Mouse (Mus musculus) T-cell, adult 2 months (primary cell): Measurements from ENCODE around the gene Ints4.
"Not testable (repeated sequence)": the region's sequence is repeated elsewhere in the genome, so short reads cannot be mapped to it uniquely, and the experiment has no call there.

Experiments used
- DNase-seq: peaks from one replicate; pipeline ENCODE4 v3.0.0; 2022; ENCODE audit warnings: low spot score

Ints4 gene

DNA sequence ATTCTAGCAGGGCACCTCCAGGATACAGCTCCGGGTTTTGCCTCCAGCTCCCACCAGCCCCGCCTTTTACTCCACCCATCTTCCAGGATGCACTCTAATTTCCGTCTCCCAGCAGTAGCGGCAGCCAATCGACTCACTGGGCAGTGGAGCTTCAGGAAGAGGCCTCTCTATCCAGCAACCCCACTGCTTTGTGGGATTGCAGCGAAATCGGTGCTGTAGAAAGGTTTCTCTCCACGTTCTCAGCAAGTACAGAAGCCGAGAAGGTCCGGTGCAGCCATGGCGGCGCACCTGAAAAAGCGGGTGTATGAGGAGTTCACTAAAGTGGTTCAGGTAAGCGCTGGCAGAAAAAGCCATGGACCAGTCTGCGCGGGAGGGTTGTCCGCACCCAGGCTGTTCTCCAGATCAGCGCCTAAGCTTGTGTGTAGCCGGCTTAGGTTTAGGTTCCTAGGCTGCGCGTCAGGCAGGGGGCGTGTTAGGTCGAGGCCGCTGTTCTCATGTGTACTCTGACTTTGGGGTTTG, at the start of gene Ints4:
Gene Ints4, plus strand, starts transcription at position 136 of the 519 bp plus-strand sequence.
- peak; percentile 89 for DNase-seq

DNA sequence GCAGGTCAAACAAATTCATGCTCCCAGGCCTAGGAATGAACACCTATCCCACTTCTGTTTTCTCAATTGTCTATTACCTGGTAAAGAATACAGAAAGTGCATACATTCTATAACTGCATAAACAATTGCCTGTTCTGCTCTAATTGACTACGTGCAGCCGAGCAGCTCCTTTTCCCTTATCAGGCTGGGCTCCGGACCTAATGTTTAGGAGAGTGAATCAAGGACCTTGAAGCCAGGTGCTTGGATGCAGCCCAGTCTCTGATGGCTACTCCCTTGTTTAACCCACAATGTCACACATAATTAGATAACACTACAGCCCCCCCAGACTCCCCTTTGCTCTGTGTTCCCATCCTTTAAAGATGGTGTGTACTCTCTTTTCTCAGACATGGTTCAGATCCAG, 47.2 kb upstream of the Ints4 start:
- not testable (repeated sequence) for DNase-seq

DNA sequence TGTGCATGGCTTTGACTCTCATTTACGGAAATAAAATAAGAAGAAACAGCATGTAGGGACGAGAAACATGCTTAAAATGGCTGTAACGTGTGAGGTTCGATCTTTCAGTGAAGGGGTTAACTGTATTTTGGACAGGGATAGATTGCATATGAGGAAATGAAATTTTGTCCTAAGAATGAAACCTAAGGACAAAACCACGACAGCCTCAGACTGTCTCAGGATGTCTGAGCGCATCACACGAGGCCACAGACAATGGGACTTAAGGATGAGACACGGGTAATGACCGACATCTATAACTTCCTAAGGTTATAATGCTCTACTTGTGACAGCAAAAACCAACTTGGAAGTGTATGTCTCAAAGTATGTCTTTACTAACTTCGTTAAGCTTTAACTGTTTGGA, 46.2 kb upstream of the Ints4 start:
- no peak for DNase-seq

DNA sequence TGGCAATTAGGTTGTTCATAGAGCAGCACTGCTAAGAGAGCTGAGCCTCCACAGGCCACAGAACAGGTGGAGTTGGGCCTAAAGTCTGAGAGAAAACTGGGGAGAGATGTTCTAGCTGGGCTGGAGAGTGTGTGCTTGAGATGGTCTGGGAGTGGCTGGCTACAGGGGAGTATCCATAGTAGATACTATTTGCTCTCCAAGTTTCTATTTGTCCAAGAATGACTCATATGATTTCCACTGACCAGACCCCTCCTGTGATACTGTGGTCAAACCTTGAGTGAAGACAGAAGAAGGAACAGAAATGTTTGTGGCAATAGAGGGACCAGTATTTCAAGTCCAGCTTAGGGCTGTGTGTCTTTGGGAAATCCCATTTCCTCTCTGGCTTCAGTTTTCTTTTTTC, 41.8 kb upstream of the Ints4 start:
- DNase-seq: no peak

DNA sequence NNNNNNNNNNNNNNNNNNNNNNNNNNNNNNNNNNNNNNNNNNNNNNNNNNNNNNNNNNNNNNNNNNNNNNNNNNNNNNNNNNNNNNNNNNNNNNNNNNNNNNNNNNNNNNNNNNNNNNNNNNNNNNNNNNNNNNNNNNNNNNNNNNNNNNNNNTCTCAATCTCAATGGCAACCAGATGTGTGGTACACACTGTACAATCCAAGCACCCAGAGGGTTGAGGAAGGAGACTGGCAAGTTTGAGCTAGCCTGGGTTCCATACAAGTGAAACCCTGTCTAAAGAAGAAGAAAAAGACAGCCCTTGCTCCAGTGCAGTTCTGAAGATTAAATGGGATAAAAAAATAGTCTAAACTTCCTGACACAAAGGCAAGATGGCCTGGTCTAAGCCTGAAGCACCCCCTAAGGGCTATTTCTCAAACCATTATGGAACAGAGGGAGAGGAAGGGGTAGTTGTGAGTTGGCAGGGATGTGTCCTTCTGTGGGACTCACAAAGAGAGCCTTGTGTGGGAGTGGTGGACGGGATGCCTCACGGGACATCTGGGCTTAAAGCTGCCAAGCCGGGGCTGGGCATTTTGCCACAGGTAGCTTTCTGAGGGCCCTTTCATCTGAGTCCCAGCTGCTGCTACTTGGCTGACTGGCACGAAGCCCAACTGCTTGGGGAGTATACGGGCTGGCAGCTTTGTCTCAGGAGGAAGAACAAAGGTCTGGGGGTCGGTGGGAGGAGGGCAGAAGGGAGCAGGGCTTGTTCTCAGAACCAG, 34.4 kb upstream of the Ints4 start:
- DNase-seq: no peak

DNA sequence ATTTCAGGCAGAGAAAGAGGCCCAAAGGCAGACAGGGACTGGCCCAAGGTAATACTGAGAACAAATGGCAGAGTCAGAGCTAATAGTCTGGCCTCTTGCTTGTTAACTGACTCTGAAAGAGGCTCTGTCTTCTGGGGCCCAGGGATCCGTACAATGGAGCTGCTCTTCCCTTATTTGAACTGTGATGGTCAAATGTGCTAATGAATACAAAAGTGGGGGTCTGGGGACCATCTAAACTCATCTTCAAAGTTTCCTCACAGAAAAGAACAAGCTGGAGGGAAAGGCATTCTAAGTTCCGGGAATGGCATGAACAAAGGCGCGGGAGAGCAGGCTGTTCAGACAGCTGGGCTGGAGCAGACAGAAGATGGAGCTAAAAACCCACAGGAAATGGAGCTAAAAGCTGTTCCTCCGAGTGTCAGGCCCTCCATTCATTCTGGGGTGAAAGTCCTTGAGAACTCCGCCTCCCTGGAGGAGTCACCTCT, 33.7 kb upstream of the Ints4 start:
- no peak for DNase-seq

DNA sequence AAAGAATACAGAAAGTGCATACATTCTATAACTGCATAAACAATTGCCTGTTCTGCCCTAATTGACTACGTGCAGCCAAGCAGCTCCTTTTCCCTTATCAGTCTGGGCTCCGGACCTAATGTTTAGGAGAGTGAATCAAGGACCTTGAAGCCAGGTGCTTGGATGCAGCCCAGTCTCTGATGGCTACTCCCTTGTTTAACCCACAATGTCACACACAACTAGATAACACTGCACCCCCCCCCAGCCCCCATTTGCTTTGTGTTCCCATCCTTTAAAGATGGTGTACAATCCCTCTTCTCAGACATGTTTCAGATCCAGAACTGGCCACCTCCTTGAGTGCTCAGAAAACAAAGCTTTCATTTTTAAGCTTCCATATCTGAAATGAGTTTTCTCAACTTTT, 29.7 kb upstream of the Ints4 start, which contains the start of gene Kctd14:
Gene Kctd14, plus strand, starts transcription at position 301 of the 400 bp plus-strand sequence.
- not testable (repeated sequence) for DNase-seq

DNA sequence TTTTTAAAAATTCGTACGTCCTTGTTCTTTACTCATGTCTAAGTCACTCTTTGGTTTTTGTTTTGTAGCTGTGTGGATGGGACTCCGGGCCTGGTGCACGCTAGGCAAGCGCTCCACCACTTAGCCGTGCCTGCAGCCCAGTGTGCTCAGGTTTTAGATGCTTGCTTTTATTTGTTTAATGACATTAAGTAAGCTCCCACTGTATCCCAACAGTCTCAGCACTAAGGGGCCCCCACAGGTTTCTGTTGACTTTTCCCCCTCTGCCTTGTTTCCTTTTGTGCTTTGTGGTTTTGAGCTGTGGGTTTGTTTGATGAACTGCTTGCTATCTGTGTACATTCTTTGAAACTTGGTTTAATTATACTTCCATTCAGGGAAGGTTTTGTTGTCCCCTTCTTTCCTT, 28.6 kb upstream of the Ints4 start:
- DNase-seq: no peak

DNA sequence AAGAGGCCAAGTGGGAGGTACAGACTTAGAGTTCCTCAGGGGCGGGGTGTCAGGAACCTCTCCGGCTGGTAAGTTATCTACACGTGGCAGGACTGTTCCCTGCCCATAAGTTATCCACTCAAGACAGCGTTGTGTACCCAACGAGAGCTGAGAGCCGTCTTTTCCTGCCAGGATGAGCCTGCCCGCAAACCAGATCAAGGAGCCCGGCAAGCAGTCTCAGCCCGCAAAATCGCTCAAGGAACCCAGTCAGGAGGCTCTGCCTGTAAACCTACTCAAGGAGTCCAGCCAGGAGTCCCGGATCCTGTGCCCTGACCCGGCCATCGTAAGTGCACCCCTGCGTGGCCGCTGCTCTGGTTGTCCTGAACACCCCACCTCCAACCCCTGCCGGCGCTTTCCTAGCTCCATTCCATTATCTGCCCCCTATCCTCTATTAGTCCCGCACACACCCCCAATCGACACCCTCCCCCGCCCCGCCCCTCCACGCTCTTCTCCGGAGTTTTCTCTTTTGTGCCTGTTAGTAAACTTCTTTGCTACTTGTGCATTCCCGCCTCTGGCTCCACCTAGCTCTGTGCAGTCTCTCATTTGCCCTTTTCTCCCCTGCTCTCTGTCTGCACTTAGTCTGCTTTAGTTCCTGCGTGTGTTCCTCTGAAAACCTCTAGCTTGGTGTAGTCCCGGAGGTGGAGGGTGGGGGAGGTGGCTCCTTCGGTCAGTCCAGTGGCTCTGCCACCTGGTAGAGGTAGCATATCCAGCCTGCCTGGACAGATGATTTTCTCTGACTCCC, 27.4 kb upstream of the Ints4 start:
- peak; percentile 11 for DNase-seq

DNA sequence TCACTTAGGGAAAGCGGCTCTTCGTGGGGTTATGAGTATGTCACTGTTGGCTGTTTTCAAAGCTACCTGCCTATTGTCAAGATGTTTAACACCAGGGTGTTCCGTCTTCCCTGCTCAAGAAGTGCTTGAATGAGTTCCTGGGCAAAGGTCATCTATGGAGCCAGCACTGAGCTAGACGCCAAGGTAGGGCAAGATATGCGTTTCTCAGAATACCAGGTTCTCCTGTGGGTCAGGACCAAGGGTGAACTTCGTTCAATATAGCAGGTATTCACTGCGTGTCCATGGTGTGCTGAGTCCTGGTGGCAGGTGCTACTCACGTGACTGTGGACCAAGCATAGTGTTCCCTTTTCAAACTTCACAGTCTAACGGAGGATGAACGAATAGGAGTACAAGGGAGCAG, 26.0 kb upstream of the Ints4 start:
- DNase-seq: no peak

DNA sequence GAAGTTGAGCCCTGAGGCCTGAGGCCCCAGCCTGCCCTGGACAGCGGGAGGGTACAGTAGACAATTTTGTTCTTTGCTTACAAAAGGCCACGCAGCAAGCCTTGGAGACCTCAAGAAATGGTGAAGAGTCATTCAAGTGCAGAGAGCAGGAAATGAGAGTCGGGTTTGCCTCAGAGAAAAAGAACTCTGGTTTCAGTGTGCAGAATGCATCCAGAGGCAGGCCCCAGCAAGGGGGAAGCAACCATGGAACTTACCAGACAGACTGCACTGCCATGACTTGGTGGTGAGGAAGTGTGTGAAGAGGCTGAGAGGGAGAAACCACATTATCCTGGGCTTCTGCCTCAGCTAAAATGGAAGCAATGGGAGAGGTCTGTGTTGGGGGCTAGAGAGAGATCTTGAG, 25.2 kb upstream of the Ints4 start:
- DNase-seq: no peak

DNA sequence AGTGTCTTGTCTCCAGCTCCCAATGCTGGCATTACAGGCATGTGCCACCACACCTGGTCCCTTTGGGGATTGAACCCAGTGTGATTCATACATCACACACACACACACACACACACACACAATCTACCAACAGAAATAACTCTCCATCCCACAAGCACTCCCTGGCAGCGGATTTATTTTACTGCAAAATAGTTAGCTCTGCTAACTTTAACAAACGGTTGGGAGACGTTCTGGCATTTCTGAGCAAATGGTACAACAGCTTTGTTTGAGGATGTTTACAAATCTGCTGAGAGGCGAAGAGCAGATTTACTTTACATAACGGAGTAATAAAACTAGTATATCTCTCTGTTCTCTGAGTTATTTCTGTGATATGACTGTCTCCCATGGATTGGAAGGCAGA, 7.8 kb upstream of the Ints4 start:
- DNase-seq: no peak

DNA sequence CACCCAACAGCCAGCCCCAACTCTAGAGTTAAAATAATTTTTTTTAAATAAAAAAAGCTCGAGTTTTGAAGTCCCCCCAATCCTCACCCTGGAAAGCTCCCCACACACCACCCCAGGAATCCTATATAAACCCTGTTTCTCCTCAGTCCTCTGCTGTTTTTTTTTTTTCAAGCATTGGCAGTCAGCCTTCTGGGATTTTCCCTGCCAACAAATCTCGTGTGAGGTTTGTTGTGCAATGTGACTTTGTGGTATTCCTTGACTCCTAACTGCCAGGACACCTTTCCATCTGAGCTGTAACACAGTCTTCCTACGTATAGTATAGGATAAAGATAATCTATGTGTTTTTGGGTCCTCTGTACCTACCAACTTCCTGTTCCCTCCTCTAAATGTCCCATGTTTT, 1.4 kb upstream of the Ints4 start:
- no peak for DNase-seq

DNA sequence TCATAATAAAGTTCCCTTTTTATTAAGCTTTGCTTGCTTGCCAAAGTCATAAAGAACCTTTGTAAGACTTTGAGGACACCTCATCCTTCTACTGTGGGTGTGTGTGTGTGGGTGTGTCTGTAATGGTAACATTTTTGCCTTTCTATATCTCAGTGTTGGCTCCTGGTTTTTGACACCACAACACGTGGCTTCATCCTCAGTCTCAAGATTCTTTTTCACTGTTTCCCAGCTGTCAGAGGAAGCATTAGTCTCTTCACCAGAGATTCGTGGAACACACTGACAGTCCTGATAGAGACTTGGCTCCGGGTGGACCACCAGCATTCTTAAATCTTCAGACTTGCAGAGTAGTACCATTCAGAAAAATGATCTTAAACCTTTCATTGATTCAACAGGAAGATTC, 466 bp upstream of the Ints4 start:
- no peak for DNase-seq

DNA sequence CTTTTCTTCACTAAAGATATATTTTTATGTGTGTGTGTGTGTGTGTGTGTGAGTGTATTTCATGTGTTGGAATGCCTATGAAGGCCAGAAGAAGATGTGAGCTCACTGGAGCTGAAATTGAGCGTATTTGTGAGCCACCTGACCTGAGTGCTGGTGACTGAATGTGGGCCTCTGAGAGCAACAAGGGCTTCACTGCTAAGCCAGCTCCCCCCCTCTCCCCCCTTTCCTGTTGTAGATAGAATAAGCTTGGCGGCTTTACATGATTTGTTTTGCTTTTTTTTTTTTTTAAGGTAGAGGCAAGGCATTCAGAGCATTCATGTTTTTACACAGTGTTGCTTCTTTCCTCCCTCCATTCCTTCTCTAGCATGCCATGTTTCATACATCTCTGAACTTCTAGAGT, 2.6 kb downstream of the Ints4 start:
- DNase-seq: no peak

DNA sequence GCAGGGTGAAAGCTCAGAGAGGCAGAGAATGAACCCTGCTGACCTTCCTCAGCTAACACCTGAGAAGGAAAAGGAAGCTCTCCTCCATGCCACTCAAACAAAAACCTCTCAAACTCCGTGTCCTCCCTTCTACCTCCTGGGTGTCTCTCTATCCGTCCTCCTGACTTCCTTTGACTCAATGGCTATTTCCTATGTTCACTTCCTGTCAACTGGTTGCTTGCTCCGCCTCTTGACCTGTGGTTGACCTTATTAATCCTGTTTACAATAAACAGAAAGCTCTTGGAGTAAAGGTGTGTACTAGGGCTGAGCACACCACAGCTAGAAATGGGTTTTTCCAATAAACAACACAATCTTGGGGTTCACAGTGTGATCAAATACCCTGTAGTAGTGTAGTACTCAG, 10.4 kb downstream of the Ints4 start:
- DNase-seq: no peak

DNA sequence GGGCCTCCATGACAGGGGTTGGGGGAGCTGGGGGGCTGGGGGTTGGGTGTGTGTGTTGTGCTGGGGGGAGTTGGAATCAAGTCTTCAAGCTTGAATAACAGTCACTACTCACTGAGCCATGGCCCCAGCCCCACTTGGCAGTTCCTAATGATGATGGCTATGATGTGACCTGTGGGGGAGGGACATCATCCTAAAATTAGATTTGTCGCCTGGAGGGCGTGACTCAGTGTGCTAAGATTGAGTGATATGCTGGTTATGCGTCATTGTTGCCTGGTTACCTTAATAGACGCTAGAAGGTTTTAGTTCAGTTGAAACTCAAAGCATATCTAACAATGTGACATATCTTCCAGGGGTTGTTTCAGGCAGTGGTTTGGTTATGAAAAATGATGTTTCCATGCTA, 11.7 kb downstream of the Ints4 start:
- no peak for DNase-seq

DNA sequence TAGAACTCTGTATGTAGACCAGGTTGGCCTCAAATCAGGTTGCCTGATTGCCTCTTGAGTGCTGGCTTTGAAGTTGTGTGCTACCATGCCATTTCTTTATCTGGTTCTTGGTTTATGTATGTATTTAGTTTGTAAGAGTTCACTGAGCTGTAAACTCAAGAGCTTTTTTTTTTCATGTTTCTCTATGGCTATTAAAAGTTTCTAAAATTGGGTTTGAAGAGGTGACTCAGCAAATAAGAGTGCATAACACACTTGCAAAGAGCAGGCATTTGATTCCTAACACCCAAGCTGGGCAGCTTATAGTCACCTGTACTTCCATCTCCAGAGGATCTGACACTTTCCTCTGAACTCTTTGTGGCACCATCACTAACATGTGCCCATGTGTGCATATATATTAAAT, 14.3 kb downstream of the Ints4 start:
- no peak for DNase-seq

DNA sequence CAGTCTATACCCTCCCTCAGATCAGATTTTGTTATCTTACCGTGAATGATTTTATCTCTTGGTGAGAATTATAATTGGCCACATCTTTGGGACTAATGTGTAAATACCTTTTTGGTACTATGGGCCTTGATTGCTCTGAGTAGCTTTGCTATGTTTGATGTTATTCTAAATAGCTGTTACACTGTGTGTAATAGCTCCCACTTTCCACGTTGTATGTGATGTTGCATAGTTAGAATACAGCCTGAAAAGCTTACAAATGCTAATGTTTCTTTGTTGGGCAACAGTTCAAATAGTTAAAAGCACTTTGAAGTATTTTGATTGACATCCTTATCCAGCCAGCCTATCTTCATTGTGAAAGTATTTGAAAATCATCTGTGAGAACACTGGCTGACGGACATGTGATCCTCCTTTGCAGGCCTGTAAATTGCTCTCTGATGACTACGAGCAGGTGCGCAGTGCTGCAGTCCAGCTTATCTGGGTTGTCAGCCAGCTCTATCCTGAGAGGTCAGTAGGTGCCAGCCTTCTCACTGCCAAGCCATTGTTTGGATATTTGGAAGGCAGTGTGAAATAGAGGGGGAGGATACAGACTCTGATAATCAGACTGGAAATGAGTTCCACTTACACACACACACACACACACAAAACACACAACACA, 19.9 kb downstream of the Ints4 start:
- no peak for DNase-seq

DNA sequence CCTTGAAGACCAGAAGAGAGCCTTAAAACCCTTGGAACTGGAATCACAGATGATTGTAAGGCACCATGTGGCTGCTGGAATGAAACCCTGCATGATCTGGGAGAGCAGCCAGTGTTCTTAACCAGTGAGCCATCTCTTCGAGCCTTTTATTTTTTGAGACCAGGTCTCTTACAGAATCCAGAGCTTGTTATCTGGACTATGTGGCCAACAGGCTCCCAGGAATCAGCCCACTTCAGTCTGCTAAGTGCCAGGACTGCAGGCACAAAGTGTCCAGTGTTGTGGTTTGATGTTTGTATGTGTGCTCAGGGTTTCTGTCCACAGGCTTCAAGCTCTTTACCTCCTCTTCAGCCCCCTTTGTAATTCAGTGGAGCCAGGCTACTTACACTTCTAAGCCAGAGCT, 34.0 kb downstream of the Ints4 start:
- DNase-seq: no peak

DNA sequence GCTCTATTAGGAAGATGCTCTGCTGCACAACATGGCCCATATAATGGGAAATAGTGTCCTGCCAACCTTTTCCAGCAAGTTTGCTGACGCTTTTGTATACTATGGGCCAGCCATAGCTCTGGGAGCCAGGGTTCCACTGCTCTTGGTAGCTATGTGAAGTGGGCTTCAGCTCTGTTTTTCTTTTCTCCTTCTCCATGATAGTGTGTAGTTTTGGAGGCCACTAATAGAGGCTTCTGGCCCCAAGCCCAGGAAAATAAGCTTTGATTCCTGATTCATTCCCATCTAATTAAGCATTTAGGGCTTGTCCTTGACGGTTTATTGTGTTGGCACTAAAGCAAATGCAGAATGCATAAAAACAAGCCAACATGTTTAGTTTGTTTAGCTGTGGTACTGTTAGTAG, 39.2 kb downstream of the Ints4 start:
- DNase-seq: no peak

DNA sequence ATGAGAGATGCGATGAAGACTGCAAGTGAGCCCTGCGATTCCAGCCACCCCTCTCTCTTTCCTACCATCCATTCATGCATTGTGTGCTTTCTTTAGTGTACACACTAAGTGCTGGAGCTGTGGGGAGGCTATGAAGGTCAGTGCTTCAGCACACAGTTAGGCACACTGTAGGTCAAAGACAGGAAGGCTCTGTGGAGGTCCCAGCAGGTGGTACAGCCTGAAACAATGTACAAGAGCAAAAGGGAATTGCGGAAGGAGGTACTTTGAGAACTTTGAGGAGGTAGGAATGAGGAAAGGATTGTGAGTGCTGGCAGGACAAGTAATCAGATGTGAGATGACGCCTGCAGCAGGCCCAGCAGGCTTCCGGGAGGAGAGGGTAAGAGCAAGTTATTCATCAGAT, 54.8 kb downstream of the Ints4 start:
- DNase-seq: no peak

DNA sequence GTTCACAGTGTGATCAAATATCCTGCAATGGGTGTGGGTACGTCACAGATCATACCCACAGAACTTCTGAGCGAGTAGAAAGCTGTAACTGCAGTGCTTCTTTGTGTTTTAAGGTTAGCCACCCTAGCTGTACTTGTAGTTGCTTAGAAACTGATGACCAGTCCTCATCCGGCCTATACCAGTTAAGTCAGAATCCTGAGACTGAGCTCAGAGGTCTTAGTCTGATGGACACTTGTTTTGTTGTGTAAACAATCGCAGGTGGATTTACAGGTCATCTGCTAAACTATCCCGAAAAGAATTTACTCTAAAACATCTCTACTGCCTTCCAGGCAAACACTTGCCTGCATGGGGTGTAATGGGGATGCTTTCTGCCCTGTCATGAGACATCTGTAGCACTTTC, 55.8 kb downstream of the Ints4 start:
- no peak for DNase-seq
